Mouse (Mus musculus) midbrain, embryonic 12.5 days (tissue): ENCODE results near the gene Acot7. TPM values are rescaled to one million over a fixed set of nuclear protein-coding genes. Genes with fewer than 3 reads are reported as not detected.
A peak's percentile ranks its signal among the peaks of the same experiment; 100 is the strongest.

Experiments used
- ATAC-seq: fragments of 200-750 bp; cut with Nextera tagmentation; 2 replicates; pipeline ENCODE4 v1.8.0; 2017; ENCODE audit warnings: low read depth, moderate TSS enrichment, moderate library complexity; ENCODE audit not compliant: low FRiP score
- H3K27ac ChIP-seq: fragments of 300-500 bp; sonication (generic); replicated peaks from 2 replicates; pipeline ENCODE4 v1.5.1; 2016; ENCODE audit warnings: mild to moderate bottlenecking
- H3K27me3 ChIP-seq: fragments of 300-500 bp; sonication (generic); 2 replicates; pipeline ENCODE4 v1.6.1; 2016; ENCODE audit warnings: mild to moderate bottlenecking
- H3K36me3 ChIP-seq: fragments of 300-500 bp; sonication (generic); 2 replicates; pipeline ENCODE4 v1.6.1; 2016
- H3K4me1 ChIP-seq: fragments of 300-500 bp; sonication (generic); 2 replicates; pipeline ENCODE4 v1.6.1; 2016
- H3K4me2 ChIP-seq: fragments of 300-500 bp; sonication (generic); replicated peaks from 2 replicates; pipeline ENCODE4 v1.6.1; 2016; ENCODE audit warnings: mild to moderate bottlenecking, moderate library complexity
- H3K4me3 ChIP-seq: fragments of 300-500 bp; sonication (generic); 2 replicates; pipeline ENCODE4 v1.5.1; 2016; ENCODE audit warnings: mild to moderate bottlenecking
- H3K9ac ChIP-seq: fragments of 300-500 bp; sonication (generic); replicated peaks from 2 replicates; pipeline ENCODE4 v1.6.1; 2016; ENCODE audit warnings: mild to moderate bottlenecking, moderate library complexity
- H3K9me3 ChIP-seq: fragments of 300-500 bp; sonication (generic); 2 replicates; pipeline ENCODE4 v1.6.1; 2016; ENCODE audit warnings: mild to moderate bottlenecking
- WGBS: fragments of 180-500 bp; shearing (Covaris S2); methylation state at CpG from one replicate; pipeline ENCODE4 v1.1.7; 2016; 5-methylcytosine and 5-hydroxymethylcytosine counted together
- polyA plus RNA-seq: library from polyadenylated mRNA; unstranded; fragments of >200 nt; fragmentation: Nextera tagmentation; extraction: Ambion mirVana; gene quantifications from 2 replicates; pipeline ENCODE4 v1.2.1, GENCODE M21; 2016

Gene Acot7
- polyA plus RNA-seq, 1 experiment from 2014 or later, result 104 TPM

DNA sequence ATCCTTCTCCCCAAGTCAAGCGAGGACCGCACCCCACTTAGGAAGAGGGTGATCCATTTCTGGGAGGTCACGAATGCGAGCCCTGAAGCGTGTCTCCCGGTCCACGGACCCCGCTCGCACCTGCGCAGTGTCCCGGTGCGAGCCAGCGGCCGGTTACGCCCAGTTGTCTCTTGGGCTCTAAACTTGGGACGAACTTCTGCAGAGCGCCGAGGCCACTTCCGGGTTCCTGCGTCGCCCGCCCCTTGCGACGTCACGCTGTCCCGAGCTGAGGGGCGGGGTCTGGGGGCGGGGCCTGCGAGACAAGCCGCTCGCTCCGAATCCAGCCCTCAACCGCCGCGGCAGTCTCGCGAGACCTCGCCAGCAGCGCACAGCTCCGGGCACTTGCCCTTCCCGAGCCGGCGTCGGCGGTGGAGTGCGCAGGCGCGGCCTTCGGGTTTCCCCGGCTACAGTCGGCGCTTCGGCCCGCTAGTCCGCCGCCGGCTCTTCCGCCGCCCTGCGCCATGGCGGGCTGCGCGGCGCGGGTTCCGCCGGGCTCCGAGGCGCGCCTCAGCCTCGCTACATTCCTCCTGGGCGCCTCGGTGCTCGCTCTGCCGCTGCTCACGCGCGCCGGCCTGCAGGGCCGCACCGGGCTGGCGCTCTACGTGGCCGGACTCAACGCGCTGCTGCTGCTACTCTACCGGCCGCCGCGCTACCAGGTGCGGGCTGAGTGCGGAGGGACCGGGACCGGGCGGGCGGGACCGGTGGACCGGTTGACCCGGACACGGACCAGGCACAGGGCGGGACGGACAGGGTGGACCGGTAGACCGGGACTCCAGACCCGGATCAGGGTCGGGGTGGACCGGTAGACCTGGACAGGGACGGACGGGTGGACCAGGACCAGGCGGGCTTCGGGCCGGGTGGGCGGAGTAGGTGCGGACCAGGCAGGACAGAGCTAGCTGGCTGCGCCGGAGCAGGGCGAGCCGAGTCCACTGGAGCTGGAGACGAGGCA, 119.2 kb downstream of the Acot7 start, which contains the start of gene Icmt:
TSS of gene Icmt (plus strand) at position 354 of the 988 bp plus-strand sequence.
- peak; percentile 93 for ATAC-seq
- under 1% methylated on average over 117 of the region's 119 CpGs for WGBS
- no peaks in the 10 kb centered on the region for H3K9me3 ChIP-seq

DNA sequence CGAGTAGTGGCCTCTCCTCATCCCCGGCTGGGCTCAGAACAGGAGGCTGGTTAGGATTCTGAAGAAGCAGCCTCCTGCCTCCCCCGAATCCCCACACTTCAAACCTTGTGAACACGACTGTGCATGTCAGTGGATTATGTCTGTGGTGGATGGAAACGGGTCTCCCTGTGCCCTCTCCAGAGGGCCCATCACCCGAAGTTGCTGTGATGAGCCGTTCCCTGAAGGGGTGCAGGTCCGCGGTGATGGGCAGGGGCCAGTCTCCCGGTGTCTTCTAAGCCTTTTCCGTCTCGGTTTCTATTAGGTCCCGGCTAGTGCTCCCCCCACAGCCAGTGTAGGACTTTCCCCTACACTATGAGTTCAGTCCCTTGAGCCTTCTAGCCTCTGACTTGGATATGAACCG, 120.9 kb downstream of the Acot7 start:
- H3K27ac ChIP-seq, result no peak overlapping the region
- H3K36me3 ChIP-seq, result peaks cover 42% of the 10 kb centered on the region
- H3K27me3 ChIP-seq, result peaks cover 36% of the 10 kb centered on the region
- H3K9ac ChIP-seq, result peak overlapping the region; percentile 37
- H3K4me2 ChIP-seq, result peak overlapping the region; percentile 98
- 0 out of 2 replicates have a peak overlapping the region, but pooled peaks have one; percentile 81 for H3K4me3 ChIP-seq
- ATAC-seq, result no peak
- no peaks in the 10 kb centered on the region for H3K9me3 ChIP-seq
- H3K4me1 ChIP-seq, result peaks cover 25% of the 10 kb centered on the region
- 82% methylated on average over 14 of the region's 14 CpGs for WGBS

More for the DNA sequence above, 119.2 kb downstream of the Acot7 start, which contains the start of gene Icmt:
- peaks cover 53% of the 10 kb centered on the region for H3K27me3 ChIP-seq
- H3K9ac ChIP-seq, result peak within 1 kb of the TSS; percentile 88
- peak within 1 kb of the TSS; percentile 81 for H3K4me3 ChIP-seq
- peaks cover 25% of the 10 kb centered on the region for H3K36me3 ChIP-seq
- H3K27ac ChIP-seq, result peak within 1 kb of the TSS; percentile 63
- peaks cover 41% of the 10 kb centered on the region for H3K4me1 ChIP-seq
- peak within 1 kb of the TSS; percentile 98 for H3K4me2 ChIP-seq

DNA sequence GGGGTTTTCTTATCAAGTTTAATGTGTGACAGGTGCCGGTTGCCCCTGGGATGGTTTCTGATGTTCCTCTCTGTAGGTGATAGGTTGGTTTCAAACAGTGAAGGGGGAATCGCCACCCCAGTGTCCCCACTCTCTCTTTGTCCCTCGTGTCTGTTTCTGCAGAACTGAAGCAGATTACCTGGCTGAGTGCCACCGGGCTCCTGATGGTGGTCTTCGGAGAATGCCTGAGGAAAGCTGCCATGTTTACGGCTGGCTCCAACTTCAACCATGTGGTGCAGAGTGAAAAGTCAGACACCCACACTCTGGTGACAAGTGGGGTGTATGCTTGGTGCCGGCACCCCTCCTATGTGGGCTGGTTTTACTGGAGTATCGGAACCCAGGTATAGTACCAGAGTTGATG, 122.4 kb downstream of the Acot7 start:
- Histone ChIP-seq H3K4me2 (no peak overlapping the region), H3K4me1 (peaks cover 20% of the 10 kb centered on the region), H3K36me3 (peaks cover 57% of the 10 kb centered on the region), H3K27ac (no peak overlapping the region), H3K9ac (no peak overlapping the region), H3K4me3 (no peak overlapping the region), H3K27me3 (peaks cover 20% of the 10 kb centered on the region), H3K9me3 (no peaks in the 10 kb centered on the region)
- no peak for ATAC-seq
- 92% methylated on average over 8 of the region's 8 CpGs for WGBS

DNA sequence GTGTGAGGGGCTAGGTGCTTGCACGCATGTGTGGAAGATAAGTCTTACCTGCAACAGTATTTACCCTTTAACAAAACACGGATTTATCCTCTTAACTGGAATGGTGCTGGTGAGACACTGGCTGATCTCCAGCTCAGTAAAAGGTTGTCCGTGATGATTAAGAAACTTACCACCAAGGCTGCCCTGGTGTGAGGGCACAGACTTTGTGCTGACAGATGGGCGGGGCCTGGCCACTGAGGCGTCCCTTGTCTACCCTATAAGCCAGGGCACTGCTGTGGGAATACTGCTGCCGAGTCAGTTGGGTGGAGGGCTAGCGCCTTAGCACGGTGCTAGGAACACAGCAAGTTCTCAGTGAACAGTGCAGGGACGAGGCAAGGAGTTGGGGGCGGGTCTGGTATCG, 124.1 kb downstream of the Acot7 start:
- Histone ChIP-seq H3K9me3 (no peaks in the 10 kb centered on the region), H3K4me2 (no peak overlapping the region), H3K4me3 (no peak overlapping the region), H3K36me3 (peaks cover 58% of the 10 kb centered on the region), H3K4me1 (peaks cover 16% of the 10 kb centered on the region), H3K9ac (no peak overlapping the region), H3K27ac (no peak overlapping the region), H3K27me3 (peaks cover 10% of the 10 kb centered on the region)
- 67% methylated on average over 11 of the region's 11 CpGs for WGBS
- ATAC-seq, result no peak

DNA sequence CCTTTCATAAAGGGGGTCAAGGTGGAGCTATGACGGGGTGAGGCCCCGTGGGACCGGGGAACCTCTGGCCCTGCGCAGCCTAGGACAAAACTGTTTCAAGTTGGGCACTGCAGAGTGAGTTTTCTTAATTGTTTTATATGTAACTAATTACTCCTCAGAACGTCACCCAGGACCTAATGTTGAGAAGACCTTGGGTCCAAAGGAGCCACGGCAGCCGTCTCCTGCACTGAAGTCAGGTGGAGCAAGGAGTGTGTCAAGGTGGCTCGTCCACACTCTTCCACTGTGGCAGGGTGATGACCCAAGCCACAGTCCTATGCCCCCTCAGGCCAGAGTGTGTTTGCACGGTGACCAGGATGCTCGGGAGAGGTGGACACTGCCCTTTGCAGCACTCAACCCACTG, 125.2 kb downstream of the Acot7 start:
- 93% methylated on average over 10 of the region's 10 CpGs for WGBS
- H3K9me3 ChIP-seq, result no peaks in the 10 kb centered on the region
- no peak overlapping the region for H3K4me2 ChIP-seq
- no peak overlapping the region for H3K9ac ChIP-seq
- no peak overlapping the region for H3K4me3 ChIP-seq
- peaks cover 58% of the 10 kb centered on the region for H3K36me3 ChIP-seq
- peaks cover 9% of the 10 kb centered on the region for H3K27me3 ChIP-seq
- H3K27ac ChIP-seq, result no peak overlapping the region
- ATAC-seq, result no peak
- H3K4me1 ChIP-seq, result peaks cover 10% of the 10 kb centered on the region

DNA sequence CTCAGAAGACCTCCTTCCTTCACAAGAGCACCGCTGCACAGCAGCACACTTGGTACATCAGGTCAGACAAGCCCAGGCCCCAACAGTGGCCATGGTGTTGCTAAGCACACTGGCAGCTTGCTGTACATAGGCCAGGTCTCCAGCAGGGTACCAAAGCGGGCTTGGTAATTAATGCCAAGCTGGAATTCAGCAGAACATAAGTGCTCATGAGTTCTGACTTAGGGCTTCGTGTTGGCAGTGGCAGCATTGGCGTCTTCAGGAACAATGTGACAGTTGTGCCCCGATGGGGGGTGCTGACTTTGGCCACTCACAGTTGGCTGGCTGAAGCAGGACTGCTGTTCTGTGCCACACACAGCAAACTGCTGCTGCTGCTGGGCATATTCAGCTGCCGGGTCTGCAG, 126.8 kb downstream of the Acot7 start:
- WGBS, result 91% methylated on average over 6 of the region's 6 CpGs
- ATAC-seq, result no peak
- peaks cover 5% of the 10 kb centered on the region for H3K27me3 ChIP-seq

DNA sequence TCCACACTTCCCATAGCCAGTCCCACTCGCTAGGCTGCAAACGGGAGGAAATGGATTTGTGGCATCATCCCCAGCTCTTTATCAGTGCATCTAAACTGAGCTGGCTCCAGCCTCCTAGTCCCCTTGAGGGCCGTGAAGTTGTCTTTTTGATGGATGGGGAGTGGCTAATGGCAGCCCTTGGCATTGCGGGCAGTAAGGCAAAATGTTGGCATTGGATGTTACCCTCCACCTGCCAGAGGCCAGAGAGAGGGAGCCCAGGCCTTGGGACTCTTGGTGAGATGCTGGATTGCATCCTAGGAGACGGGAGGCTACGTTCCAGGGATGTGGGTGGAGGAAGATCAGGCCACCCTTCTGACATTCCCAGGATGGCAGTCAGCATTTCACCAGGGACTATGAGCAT, 128.1 kb downstream of the Acot7 start:
- 91% methylated on average over 6 of the region's 6 CpGs for WGBS
- peaks cover 49% of the 10 kb centered on the region for H3K36me3 ChIP-seq
- no peak for ATAC-seq

More for the DNA sequence above, 126.8 kb downstream of the Acot7 start:
- Histone ChIP-seq H3K4me2 (no peak overlapping the region), H3K4me1 (no peaks in the 10 kb centered on the region), H3K36me3 (peaks cover 62% of the 10 kb centered on the region), H3K9me3 (no peaks in the 10 kb centered on the region), H3K9ac (no peak overlapping the region), H3K4me3 (no peak overlapping the region), H3K27ac (no peak overlapping the region)

DNA sequence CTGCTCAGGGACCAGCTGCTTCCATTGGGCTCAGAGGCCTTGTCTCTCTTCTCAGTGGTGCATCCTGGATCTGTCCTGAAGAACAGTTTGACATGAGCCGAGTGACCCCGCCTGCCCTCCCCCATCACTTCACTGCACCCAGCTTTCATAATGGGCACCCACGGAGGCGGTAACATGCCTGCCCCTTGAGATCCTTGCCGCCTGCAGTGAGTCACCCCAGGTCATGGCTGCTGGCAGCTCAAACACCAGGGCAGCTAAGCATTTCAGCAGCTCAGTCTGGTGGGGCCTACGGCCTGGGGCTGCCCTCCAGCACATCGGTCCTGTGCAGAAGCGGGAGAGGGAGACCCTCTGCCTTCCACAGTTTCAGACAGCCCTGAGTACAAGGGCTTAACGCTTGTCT, 129.6 kb downstream of the Acot7 start:
- no peaks in the 10 kb centered on the region for H3K9me3 ChIP-seq
- H3K36me3 ChIP-seq, result peaks cover 34% of the 10 kb centered on the region
- no peak overlapping the region for H3K27ac ChIP-seq
- H3K9ac ChIP-seq, result no peak overlapping the region
- no peak for ATAC-seq
- H3K4me1 ChIP-seq, result 0 out of 2 replicates have a peak, but pooled peaks cover under 1% of the 10 kb centered on the region
- 82% methylated on average over 9 of the region's 9 CpGs for WGBS
- H3K4me3 ChIP-seq, result no peak overlapping the region
- H3K4me2 ChIP-seq, result no peak overlapping the region
- peaks cover 33% of the 10 kb centered on the region for H3K27me3 ChIP-seq

More for the DNA sequence above, 128.1 kb downstream of the Acot7 start:
- no peak overlapping the region for H3K9ac ChIP-seq
- no peaks in the 10 kb centered on the region for H3K9me3 ChIP-seq
- no peak overlapping the region for H3K27ac ChIP-seq
- H3K4me1 ChIP-seq, result no peaks in the 10 kb centered on the region
- H3K4me3 ChIP-seq, result no peak overlapping the region
- H3K27me3 ChIP-seq, result peaks cover 18% of the 10 kb centered on the region
- no peak overlapping the region for H3K4me2 ChIP-seq

DNA sequence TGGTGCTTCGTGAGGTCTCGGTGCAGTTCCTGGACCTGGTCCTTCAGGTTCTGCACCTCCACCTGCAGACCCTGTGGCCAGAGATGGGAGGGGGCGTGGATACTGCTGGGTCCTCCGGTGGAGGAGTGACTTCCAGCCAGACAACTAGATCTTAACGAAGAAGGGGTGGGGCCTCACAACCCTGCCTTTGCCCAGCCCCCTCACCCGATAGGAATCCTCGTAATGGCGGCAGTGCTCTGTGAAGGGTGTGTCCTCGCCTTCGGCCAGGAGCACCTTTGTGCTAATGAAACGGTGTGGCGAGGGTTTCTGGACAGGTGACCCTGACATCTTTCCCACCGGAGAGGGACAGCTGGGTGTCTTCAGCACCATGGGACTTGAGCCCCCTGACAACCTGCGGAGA, 134.3 kb downstream of the Acot7 start:
- Histone ChIP-seq H3K4me3 (no peak overlapping the region), H3K9ac (no peak overlapping the region), H3K27ac (no peak overlapping the region), H3K4me2 (no peak overlapping the region; the same call in 1 of the 2 replicates), H3K36me3 (peaks cover 5% of the 10 kb centered on the region; the same call in 1 of the 2 replicates), H3K9me3 (no peaks in the 10 kb centered on the region), H3K27me3 (peaks cover 80% of the 10 kb centered on the region), H3K4me1 (peaks cover 23% of the 10 kb centered on the region)
- no peak for ATAC-seq
- 1% methylated on average over 14 of the region's 14 CpGs for WGBS

DNA sequence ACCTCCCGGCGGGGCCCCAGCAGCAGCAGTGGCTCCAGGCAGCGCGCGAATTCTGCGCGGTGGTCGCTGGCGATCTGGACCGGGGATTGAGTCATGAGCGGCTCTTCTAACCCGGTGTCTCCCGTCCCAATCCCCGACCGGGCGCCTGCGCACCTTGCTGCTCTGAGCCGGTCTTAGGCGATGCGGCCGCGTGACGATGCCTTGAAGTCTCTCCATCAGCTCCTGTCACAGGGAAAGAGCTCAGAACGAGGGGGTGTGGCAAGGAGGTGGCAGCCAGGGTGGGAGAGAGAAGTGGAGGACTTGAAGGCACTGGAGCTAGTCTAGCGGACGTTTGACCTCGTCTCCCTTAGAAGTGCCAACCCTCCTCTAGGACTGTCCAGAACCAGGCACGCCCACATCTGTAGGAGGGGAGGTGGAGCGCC, 135.3 kb downstream of the Acot7 start:
- Histone ChIP-seq H3K36me3 (peaks cover 5% of the 10 kb centered on the region; the same call in 1 of the 2 replicates), H3K9me3 (no peaks in the 10 kb centered on the region), H3K27me3 (peaks cover 90% of the 10 kb centered on the region), H3K4me2 (peak overlapping the region; percentile 52), H3K4me3 (peak overlapping the region; percentile 31), H3K4me1 (peaks cover 23% of the 10 kb centered on the region), H3K27ac (no peak overlapping the region), H3K9ac (no peak overlapping the region; the same call in 1 of the 2 replicates)
- 1% methylated on average over 29 of the region's 29 CpGs for WGBS
- ATAC-seq, result no peak

DNA sequence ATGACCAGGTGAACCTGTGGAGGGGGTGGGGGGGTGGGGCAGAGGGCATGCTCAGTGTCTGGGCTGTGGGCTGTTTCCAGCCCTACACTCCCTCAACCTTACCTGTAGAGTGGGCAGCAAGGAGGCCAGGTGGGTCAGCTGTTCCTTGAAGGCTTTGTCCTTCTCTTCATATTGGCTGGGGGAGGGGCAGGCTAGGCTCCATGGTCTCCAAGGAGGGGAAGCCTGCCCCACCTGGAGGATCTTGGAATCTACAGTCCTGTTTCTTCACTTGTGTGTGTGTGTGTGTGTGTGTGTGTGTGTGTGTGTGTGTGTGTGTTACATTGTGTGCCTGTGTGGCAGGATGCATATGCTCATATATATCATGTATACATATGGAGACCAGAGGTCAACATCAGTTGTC, 136.0 kb downstream of the Acot7 start:
- no peak overlapping the region for H3K4me3 ChIP-seq
- H3K9me3 ChIP-seq, result no peaks in the 10 kb centered on the region
- 0 out of 2 replicates have a peak, but pooled peaks cover under 1% of the 10 kb centered on the region for H3K36me3 ChIP-seq
- peak overlapping the region; percentile 52; the same call in 1 of the 2 replicates for H3K4me2 ChIP-seq
- no peak overlapping the region for H3K9ac ChIP-seq
- no peak for ATAC-seq
- H3K27me3 ChIP-seq, result peaks cover 97% of the 10 kb centered on the region
- H3K27ac ChIP-seq, result no peak overlapping the region
- peaks cover 23% of the 10 kb centered on the region for H3K4me1 ChIP-seq
